Mouse (Mus musculus) MEL (cell line): ENCODE measurements around the gene Gm4559. TPM values are rescaled to one million over a fixed set of nuclear protein-coding genes. Genes with fewer than 3 reads are reported as not detected.

ENCODE experiments used
- polyA plus RNA-seq, 2 experiments: library from polyadenylated mRNA; stranded (reverse) in 1 of 2; unstranded in 1 of 2; fragments of >175 nt in 1 of 2; fragments of >200 nt in 1 of 2; gene quantifications; 2 replicates each; pipeline versions ENCODE4 v1.2.1 to v1.2.4; 2012; ENCODE audit warnings: low replicate concordance in 2 of 2, low read depth in 1 of 2; ENCODE audit not compliant: insufficient read length in 2 of 2, insufficient read depth in 1 of 2, missing spikeins in 1 of 2
- total RNA-seq: library from RNA; depleted of rRNA; stranded (reverse); fragments of 300-350 nt; gene quantifications from 2 replicates; pipeline ENCODE4 v1.2.3, GENCODE M21; 2012; rRNA removed

Gene Gm4559
- total and polyA plus RNA-seq, 3 experiments: not detected

Other genes with a start within 250 kb of the Gm4559 start
- gene Mob2, start 213.3 kb downstream of the Gm4559 start, total RNA-seq: 33.6 and 33.9 TPM in 2 replicates
- 10 to 100 TPM in 1 of 2 experiments, not detected in 1; 45.2 TPM for gene Mob2, start 213.3 kb downstream of the Gm4559 start, polyA plus RNA-seq
- gene Dusp8, start 178.5 kb downstream of the Gm4559 start, total RNA-seq: 0.20 and 0.23 TPM in 2 replicates
- under 1 TPM in 1 of 2 experiments, not detected in 1; 0.31 TPM for gene Dusp8, start 178.5 kb downstream of the Gm4559 start, polyA plus RNA-seq
- gene Gm45618, start 153.6 kb downstream of the Gm4559 start, total RNA-seq: not detected in 2 replicates
- not detected for gene Gm45618, start 153.6 kb downstream of the Gm4559 start, polyA plus RNA-seq
- gene Gm39115, start 138.3 kb downstream of the Gm4559 start, total RNA-seq: not detected in 2 replicates
- gene Gm39115, start 138.3 kb downstream of the Gm4559 start, polyA plus RNA-seq: not detected
- not detected in 2 replicates for gene Gm45337, start 129.8 kb downstream of the Gm4559 start, total RNA-seq
- not detected for gene Gm45337, start 129.8 kb downstream of the Gm4559 start, polyA plus RNA-seq
- gene Gm29735, start 117.2 kb downstream of the Gm4559 start, total RNA-seq: not detected in 2 replicates
- gene Gm29735, start 117.2 kb downstream of the Gm4559 start, polyA plus RNA-seq: not detected
- gene Gm4553, start 108.6 kb downstream of the Gm4559 start, total RNA-seq: not detected in 2 replicates
- gene Gm4553, start 108.6 kb downstream of the Gm4559 start, polyA plus RNA-seq: not detected
- not detected in 2 replicates for gene Krtap5-2, start 98.4 kb downstream of the Gm4559 start, total RNA-seq
- gene Krtap5-2, start 98.4 kb downstream of the Gm4559 start, polyA plus RNA-seq: not detected
- gene Gm10153, start 84.0 kb downstream of the Gm4559 start, total RNA-seq: not detected in 2 replicates
- gene Gm10153, start 84.0 kb downstream of the Gm4559 start, polyA plus RNA-seq: not detected
- gene Krtap5-3, start 73.0 kb downstream of the Gm4559 start, total RNA-seq: not detected in 2 replicates
- not detected for gene Krtap5-3, start 73.0 kb downstream of the Gm4559 start, polyA plus RNA-seq
- not detected in 2 replicates for gene Gm7579, start 62.5 kb downstream of the Gm4559 start, total RNA-seq
- not detected for gene Gm7579, start 62.5 kb downstream of the Gm4559 start, polyA plus RNA-seq
- not detected in 2 replicates for gene Krtap5-5, start 44.4 kb downstream of the Gm4559 start, total RNA-seq
- not detected for gene Krtap5-5, start 44.4 kb downstream of the Gm4559 start, polyA plus RNA-seq
- gene Gm40460, start 33.3 kb downstream of the Gm4559 start, total RNA-seq: not detected in 2 replicates
- not detected for gene Gm40460, start 33.3 kb downstream of the Gm4559 start, polyA plus RNA-seq
- not detected in 2 replicates for gene Gm2431, start 16.0 kb downstream of the Gm4559 start, total RNA-seq
- not detected for gene Gm2431, start 16.0 kb downstream of the Gm4559 start, polyA plus RNA-seq
- gene Krtap5-1, start 22.8 kb upstream of the Gm4559 start, total RNA-seq: not detected in 2 replicates
- gene Krtap5-1, start 22.8 kb upstream of the Gm4559 start, polyA plus RNA-seq: not detected
- not detected in 2 replicates for gene Krtap5-4, start 29.2 kb upstream of the Gm4559 start, total RNA-seq
- gene Krtap5-4, start 29.2 kb upstream of the Gm4559 start, polyA plus RNA-seq: not detected
- gene Ifitm10, start 99.4 kb upstream of the Gm4559 start, total RNA-seq: not detected in 2 replicates
- under 1 TPM in 1 of 2 experiments, not detected in 1; 0.21 TPM for gene Ifitm10, start 99.4 kb upstream of the Gm4559 start, polyA plus RNA-seq
- gene Gm49369, start 108.3 kb upstream of the Gm4559 start, total RNA-seq: 3.2 and 8.1 TPM in 2 replicates
- gene Gm49369, start 108.3 kb upstream of the Gm4559 start, polyA plus RNA-seq: 10 to 100 TPM in 1 of 2 experiments, not detected in 1; 15.2 TPM
- gene Ctsd, start 113.7 kb upstream of the Gm4559 start, total RNA-seq: 112 and 115 TPM in 2 replicates
- gene Ctsd, start 113.7 kb upstream of the Gm4559 start, polyA plus RNA-seq: 100 to 1,000 TPM in 1 of 2 experiments, 10 to 100 TPM in 1; 89.3 to 179 TPM
- not detected in 2 replicates for gene Syt8, start 160.5 kb upstream of the Gm4559 start, total RNA-seq
- not detected for gene Syt8, start 160.5 kb upstream of the Gm4559 start, polyA plus RNA-seq
- not detected in 2 replicates for gene Tnni2, start 167.4 kb upstream of the Gm4559 start, total RNA-seq
- under 1 TPM in 1 of 2 experiments, not detected in 1; 0.84 TPM for gene Tnni2, start 167.4 kb upstream of the Gm4559 start, polyA plus RNA-seq
- gene Lsp1, start 186.4 kb upstream of the Gm4559 start, total RNA-seq: not detected in 2 replicates
- not detected for gene Lsp1, start 186.4 kb upstream of the Gm4559 start, polyA plus RNA-seq
- not detected in 2 replicates for gene Tnnt3, start 224.5 kb upstream of the Gm4559 start, total RNA-seq
- not detected for gene Tnnt3, start 224.5 kb upstream of the Gm4559 start, polyA plus RNA-seq